Mouse (Mus musculus): ENCODE measurements at regions not wholly inside any gene's neighbourhood (a gene's known extent, or its start where the extent isn't known, plus 50 kb on each side); places are given as distances from the start of the nearest gene placed in this dataset.

DNA sequence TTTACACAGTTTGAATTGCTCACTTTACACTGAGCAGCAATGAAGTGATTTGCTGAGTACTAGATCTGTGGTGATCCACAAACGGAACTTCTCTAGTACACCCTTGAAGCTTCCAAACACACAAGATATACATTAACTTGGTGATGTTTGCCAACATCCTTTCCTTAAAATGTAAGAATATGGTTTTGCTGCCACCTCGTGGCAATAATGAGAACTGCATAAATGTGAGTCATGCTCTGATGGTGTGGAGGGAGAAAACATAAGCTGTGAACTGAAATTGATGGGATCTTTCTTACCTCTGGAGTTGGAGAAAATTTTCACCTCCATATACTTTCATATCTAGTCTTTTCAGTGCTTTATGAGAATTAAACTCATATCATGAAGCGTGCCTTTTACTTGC lies 51.6 kb downstream of the Bex3 start:
- peak; percentile 57 for DNase-seq

DNA sequence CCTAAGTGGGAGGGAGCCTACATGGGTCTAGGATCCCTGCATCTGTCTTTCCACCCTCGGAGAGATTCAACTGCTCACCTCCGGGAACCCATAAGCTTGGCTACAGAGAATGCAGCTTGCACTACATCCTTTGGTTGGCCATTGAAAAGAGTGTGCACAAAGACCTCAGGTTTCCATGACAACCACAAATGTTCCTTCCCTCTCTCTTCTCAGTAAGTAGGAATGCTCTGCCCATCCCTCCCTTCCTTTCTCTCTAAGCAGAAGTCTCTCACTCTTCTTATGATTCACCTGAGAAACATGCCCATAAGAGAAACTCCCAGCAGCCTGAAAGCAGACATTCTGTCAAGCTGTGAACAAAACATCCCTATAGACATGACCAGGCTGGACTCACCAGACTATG lies 95.8 kb downstream of the Bex3 start:
- DNase-seq, result no peak
